11 mouse cellular contexts compared by ENCODE assay signal in the genomic region with DNA sequence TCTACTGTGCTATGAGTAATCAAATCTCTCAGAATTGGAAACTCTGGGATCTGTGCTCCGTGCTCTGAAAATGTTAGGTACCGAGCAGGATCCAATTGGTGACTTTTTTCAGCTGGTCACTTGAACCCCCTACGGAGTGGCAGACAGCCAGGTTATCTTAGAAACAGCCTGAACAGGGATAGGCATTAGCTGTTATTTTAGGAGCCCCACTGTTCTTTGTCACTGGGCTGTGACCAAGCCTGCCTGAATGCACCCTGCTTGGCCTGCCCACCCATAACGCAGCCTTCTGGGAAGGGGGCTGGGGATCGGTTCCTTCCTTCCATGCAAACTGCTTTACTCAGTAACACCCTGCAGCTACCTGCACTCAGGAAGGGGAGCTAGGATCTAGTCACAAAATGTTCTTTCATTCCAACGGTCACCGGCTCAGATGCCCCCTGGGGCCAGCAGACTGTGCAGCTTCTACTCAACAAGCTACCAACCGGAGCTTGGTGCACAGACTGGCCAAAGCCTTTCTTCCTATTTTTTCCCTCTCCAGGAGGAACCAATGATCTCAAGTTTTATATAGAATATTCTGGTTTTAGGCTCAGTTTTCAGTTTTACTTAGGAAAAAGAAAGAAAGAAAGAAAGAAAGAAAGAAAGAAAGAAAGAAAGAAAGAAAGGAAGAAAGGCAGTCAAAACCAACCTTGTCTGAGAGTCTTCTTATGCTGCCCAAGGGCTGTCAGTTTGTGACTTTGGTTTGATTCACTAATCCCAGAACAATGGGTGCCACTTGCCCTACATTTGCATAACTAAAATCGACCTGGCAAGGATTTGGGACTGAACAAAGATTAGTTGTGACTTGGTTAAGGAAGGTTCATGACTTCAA. TPM values are rescaled to one million over a fixed set of nuclear protein-coding genes. Genes with fewer than 3 reads are reported as not detected.
DNase-seq lines count a peak whose midpoint lies in the region; ATAC-seq and TF ChIP-seq lines count a peak whose summit lies in the region.
"Had no signal": no experiment of that assay in that cellular context is flagged by ENCODE, and none has a peak within 500 bp of the region (broad histone marks: within the 10 kb centered on the region; RNA-seq: fewer than 3 reads in every experiment).

No protein-coding gene starts in this region.

- no peak for ATAC-seq in hindbrain, postnatal 0 days
- no peak for ATAC-seq in hindbrain, embryonic 16.5 days
- ATAC-seq in kidney, postnatal 0 days (replicated peaks; ENCODE audit: low FRiP score, low read depth) = no peak; the same call in 1 of the 2 replicates
- ATAC-seq: forebrain, embryonic 14.5 days had no signal

- peak overlapping the region; percentile 51; the same call in 1 of the 2 replicates for H3K27ac ChIP-seq in hindbrain, postnatal 0 days
- H3K27ac ChIP-seq in hindbrain, embryonic 16.5 days (ENCODE audit: low read depth, low read length) = no peak overlapping the region
- H3K27ac ChIP-seq in kidney, postnatal 0 days = peak overlapping the region; percentile 44; the same call in 1 of the 2 replicates
- H3K27ac ChIP-seq: embryonic facial prominence, embryonic 13.5 days had no signal

- H3K4me1 ChIP-seq in hindbrain, postnatal 0 days (ENCODE audit: insufficient read depth, low read length) = peaks cover 6% of the 10 kb centered on the region; the same call in 1 of the 2 replicates
- peaks cover 9% of the 10 kb centered on the region; the same call in 1 of the 2 replicates for H3K4me1 ChIP-seq in hindbrain, embryonic 16.5 days (ENCODE audit: control insufficient read depth, insufficient read depth, low read depth, low read length)
- H3K4me1 ChIP-seq in kidney, postnatal 0 days (replicated peaks; ENCODE audit: insufficient read depth, low read length) = peaks cover 8% of the 10 kb centered on the region; the same call in 1 of the 2 replicates

- no peak overlapping the region for H3K9ac ChIP-seq in hindbrain, postnatal 0 days (replicated peaks; ENCODE audit: low read length)
- no peak overlapping the region for H3K9ac ChIP-seq in hindbrain, embryonic 16.5 days (ENCODE audit: low read depth, low read length)
- H3K9ac ChIP-seq in kidney, postnatal 0 days (ENCODE audit: low read depth, low read length) = no peak overlapping the region
- H3K9ac ChIP-seq: embryonic facial prominence, embryonic 13.5 days had no signal

- DNase-seq in hindbrain, postnatal 0 days (ENCODE audit: low spot score) = peak; percentile 42
- DNase-seq in ES-CJ7 (ENCODE audit: low read depth, low spot score) = peak; percentile 79
- peak; percentile 65 for DNase-seq in ZHBTc4 (ENCODE audit: low read depth, low spot score)
- peak; percentile 45 for DNase-seq in kidney, postnatal 0 days (ENCODE audit: low spot score)
- no peak for DNase-seq in adrenal gland, postnatal 36 days
- DNase-seq in urinary bladder, postnatal 25 days (ENCODE audit: low spot score) = no peak
- DNase-seq: gastrocnemius, postnatal 10 days; thymus, postnatal 14 days had no signal

- TF ChIP-seq CTCF in hindbrain, postnatal 0 days (IDR thresholded peaks at IDR 0.05; ENCODE audit: low read depth) = no peak
- TF ChIP-seq CTCF in kidney, postnatal 0 days (IDR thresholded peaks at IDR 0.05; ENCODE audit: low read depth) = no peak

- H3K4me2 ChIP-seq in hindbrain, postnatal 0 days (ENCODE audit: low read depth, low read length) = no peak overlapping the region
- no peak overlapping the region; the same call in 1 of the 2 replicates for H3K4me2 ChIP-seq in hindbrain, embryonic 16.5 days (ENCODE audit: low read length)
- no peak overlapping the region for H3K4me2 ChIP-seq in kidney, postnatal 0 days (ENCODE audit: low read length)
- H3K4me2 ChIP-seq: embryonic facial prominence, embryonic 13.5 days had no signal

- no peaks in the 10 kb centered on the region for H3K27me3 ChIP-seq in hindbrain, postnatal 0 days (ENCODE audit: insufficient read depth, low read length)
- no peaks in the 10 kb centered on the region for H3K27me3 ChIP-seq in hindbrain, embryonic 16.5 days (replicated peaks; ENCODE audit: control insufficient read depth, insufficient read depth, low read length)
- no peaks in the 10 kb centered on the region for H3K27me3 ChIP-seq in kidney, postnatal 0 days (ENCODE audit: insufficient read depth, low read length)

- H3K4me3 ChIP-seq in hindbrain, postnatal 0 days (ENCODE audit: low read length) = no peak overlapping the region
- H3K4me3 ChIP-seq in hindbrain, embryonic 16.5 days (ENCODE audit: low read length) = no peak overlapping the region
- no peak overlapping the region for H3K4me3 ChIP-seq in kidney, postnatal 0 days (replicated peaks; ENCODE audit: low read depth, low read length)
- H3K4me3 ChIP-seq: embryonic facial prominence, embryonic 13.5 days had no signal

- H3K9me3 ChIP-seq in hindbrain, postnatal 0 days (ENCODE audit: low read length) = no peaks in the 10 kb centered on the region
- no peaks in the 10 kb centered on the region for H3K9me3 ChIP-seq in hindbrain, embryonic 16.5 days (ENCODE audit: control insufficient read depth, low read length)
- H3K9me3 ChIP-seq in kidney, postnatal 0 days (replicated peaks; ENCODE audit: low read length) = no peaks in the 10 kb centered on the region

- WGBS in hindbrain, postnatal 0 days = 20% methylated on average over 9 of the region's 9 CpGs
- 20% methylated on average over 9 of the region's 9 CpGs for WGBS in hindbrain, embryonic 16.5 days
- 34% methylated on average over 9 of the region's 9 CpGs for WGBS in kidney, postnatal 0 days

- no peaks in the 10 kb centered on the region for H3K36me3 ChIP-seq in hindbrain, postnatal 0 days (ENCODE audit: insufficient read depth, low read length)
- H3K36me3 ChIP-seq in hindbrain, embryonic 16.5 days (ENCODE audit: control insufficient read depth, insufficient read depth, low read length) = no peaks in the 10 kb centered on the region
- no peaks in the 10 kb centered on the region for H3K36me3 ChIP-seq in kidney, postnatal 0 days (ENCODE audit: insufficient read depth, low read length)
- H3K36me3 ChIP-seq: embryonic facial prominence, embryonic 13.5 days had no signal

RNA-seq across cellular contexts. Expression of a gene that starts 6.6 kb away (rescaled TPM):
- 15.6 and 16.9 TPM in 2 replicates for total RNA-seq in hindbrain, postnatal 0 days (2014; rRNA removed)
- polyA plus RNA-seq in hindbrain, postnatal 0 days (2015; fragmentation: Nextera tagmentation; extraction: Ambion mirVana) = 8.4 and 8.7 TPM in 2 replicates
- polyA plus RNA-seq in hindbrain, embryonic 16.5 days (2015; fragmentation: Nextera tagmentation; extraction: Ambion mirVana) = 6.7 and 7.4 TPM in 2 replicates
- polyA plus RNA-seq in kidney, postnatal 0 days (2015; fragmentation: Nextera tagmentation; extraction: Ambion mirVana) = 7.9 and 8.5 TPM in 2 replicates
- 10 to 100 TPM; 32.0 to 38.0 TPM for total RNA-seq in adrenal gland, postnatal 36 days (2021)

Comparison
In these comparisons a context has a peak if more than half of its experiments do, and no peak if none do; other contexts are left out.
1. DNase-seq: peak in hindbrain, postnatal 0 days (single experiment), ES-CJ7 (single experiment), ZHBTc4 (single experiment) and kidney, postnatal 0 days (single experiment); none in adrenal gland, postnatal 36 days (0 of 2) and urinary bladder, postnatal 25 days (single experiment).